Mouse (Mus musculus) WW6 (cell line): ENCODE data around the gene Tenm3.

Experiments used
- DNase-seq: peaks from one replicate; pipeline ENCODE4 v3.0.0-alpha.2; 2013; ENCODE audit warnings: low read depth, low spot score

Gene Tenm3

GRCm38 (mm10) chr8:48579732-48580131, 264.0 kb downstream of the Tenm3 start:
- DNase-seq: no peak

- DNase-seq: no peak
These were observed 264.6 kb downstream of the Tenm3 start for GRCm38 (mm10) chr8:48579144-48579543.

- no peak for DNase-seq
These were observed 270.8 kb downstream of the Tenm3 start for GRCm38 (mm10) chr8:48572941-48573340.

DNA sequence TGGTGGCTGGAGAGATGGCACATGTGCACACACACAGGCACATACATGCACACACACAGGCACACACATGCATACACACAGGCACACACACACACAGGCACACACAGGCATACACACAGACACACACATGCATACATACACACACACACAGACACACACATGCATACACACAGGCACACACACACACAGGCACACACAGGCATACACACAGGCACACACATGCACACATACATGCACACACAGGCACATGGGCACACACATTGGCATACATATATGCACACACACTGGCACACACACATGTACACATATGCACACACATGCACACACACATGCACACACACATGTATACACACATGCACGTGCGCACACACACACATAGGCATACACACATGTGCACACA, 271.4 kb downstream of the Tenm3 start:
- DNase-seq: no peak

- no peak for DNase-seq
These were observed 275.1 kb downstream of the Tenm3 start for GRCm38 (mm10) chr8:48568608-48569007.

DNA sequence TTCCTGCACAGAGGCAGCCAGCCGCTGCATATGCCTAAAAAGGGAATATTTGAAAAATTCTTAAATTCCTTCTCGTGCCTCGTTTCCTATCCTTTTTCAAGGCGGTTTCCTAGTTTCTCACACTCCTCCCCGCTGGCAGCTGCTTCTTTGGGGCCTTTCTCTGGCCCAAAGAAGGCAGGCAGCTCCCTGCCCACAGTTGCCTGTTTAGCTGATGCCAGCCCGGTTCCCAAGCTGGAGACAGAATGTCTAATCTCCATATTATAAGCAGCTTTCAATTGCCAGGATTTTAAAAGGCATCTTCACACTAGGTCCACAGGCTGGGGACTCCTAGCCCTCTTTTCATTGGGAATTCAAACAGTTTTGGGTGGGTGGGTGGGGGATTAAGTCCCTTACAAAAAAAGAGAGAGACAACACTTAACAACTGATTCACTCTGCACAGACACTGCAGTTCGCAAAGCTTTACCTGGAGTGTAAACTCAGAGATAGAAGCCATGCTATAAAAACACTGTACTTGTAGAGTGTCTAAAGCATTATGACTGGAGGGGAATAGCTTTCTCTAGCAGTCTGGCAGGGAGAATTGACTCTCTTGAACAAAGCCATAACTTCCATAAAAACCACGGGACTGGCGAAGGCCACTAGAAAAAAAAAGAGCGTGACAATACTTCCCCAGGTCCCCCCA, 275.7 kb downstream of the Tenm3 start:
- DNase-seq: no peak

GRCm38 (mm10) chr8:48560227-48560626, 283.5 kb downstream of the Tenm3 start:
- no peak for DNase-seq

DNA sequence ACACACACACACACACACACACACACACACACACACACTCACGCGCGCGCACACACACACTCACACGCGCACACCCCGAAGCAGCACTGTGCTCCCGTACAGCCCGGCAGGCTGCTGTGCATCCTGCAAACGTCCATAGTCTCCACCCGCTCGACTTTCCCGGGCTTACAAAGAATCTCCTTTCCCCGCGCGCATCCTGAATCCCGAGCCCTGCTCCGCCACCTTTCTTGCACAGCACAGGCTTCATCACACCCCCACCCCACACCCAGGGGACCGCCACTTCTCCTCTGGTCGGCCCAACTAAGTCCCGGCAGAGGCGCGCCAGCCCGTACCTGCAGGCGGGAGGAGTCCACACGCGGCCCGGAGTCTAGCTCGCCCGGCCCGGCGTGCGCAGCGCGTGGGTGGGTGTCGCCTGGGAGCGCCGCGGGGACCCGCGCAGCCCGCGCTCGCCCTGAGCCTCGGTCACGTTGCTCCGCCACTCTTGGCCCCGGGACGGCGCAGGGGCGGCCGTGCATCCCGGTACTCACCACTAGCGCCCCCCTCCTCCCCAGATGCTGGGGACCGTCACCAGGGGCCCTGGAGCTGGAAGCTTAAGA, 288.1 kb downstream of the Tenm3 start:
- peak; percentile 58 for DNase-seq

DNA sequence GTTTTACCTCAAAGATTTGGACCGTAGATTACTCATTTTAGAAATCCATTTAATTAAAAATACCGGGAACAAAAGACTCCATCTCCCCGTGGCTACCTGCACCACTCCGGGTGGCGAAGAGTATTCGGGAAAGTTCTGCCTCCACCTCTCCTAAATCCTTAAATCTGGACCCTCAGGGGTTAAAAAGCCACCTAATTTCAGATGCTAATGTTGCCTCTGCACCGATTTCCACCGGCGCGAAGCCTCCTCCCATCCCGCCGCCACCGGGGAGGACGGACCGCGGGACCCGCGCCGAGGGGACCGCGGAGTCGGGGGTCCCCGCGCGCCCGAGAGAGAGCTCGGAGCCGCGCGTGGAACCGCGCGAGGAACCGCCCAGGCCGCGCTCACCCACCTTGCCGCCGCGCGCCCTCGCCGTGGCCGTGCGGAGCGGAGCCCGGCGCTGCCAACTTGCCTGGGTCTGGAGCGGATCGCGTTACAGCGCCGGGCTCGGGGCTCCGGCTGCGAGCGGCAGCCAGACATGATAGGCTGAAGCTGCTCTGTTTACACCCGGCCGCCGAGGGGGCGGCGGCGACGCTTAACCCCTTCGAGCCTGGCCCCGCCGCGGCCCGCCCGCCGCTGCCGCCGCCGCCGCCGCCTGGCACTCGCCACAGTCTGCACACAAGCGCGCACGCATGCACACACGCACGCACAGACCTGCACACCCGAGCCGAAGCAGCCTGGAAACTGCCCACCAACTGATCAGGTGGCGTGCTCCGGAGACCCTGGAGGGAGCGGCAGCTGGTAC, 288.8 kb downstream of the Tenm3 start:
- DNase-seq: peak; percentile 79

GRCm38 (mm10) chr8:48553791-48554288, 289.9 kb downstream of the Tenm3 start:
- DNase-seq: no peak

DNA sequence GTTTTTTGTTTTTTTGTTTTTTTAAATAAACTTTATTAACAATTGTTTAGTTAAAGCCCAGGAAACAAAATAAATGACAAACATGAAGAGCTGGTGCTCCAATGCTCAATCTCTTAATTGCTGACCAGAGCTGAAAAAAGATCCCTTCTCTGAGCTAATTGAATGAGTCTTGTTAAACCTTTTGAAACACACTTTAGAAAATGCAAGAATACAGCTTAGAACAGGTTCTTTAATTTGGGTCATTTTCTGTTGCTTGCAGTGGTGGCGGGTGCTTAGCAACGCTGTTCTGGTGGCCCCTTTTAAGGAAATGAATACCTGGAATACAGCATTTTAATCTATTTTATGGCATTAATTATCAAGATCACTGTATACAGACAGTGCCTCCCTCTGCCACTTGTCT, 291.4 kb downstream of the Tenm3 start:
- DNase-seq: no peak

GRCm38 (mm10) chr8:48551370-48551769, 292.4 kb downstream of the Tenm3 start:
- DNase-seq: no peak

DNA sequence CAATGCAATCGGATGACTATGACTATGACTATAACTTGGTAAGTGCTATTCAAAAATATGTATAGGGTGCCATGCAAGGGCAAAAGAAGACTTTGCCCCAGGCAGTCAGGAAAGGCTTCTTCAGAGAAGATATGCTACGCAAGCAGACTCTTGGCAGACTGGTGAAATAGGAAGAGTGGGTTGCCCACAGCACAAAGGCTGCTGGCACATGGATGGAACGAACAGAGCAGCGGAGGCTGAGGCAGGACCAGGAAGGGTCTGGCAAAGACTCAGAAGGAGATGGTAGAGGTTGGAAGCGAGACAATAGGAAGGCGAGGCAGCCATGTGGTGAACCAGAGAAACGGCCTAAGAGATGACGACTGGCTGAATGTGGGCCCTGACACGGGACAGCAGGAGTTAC, 294.8 kb downstream of the Tenm3 start:
- DNase-seq: no peak

GRCm38 (mm10) chr8:48545631-48546030, 298.1 kb downstream of the Tenm3 start:
- DNase-seq: no peak

DNA sequence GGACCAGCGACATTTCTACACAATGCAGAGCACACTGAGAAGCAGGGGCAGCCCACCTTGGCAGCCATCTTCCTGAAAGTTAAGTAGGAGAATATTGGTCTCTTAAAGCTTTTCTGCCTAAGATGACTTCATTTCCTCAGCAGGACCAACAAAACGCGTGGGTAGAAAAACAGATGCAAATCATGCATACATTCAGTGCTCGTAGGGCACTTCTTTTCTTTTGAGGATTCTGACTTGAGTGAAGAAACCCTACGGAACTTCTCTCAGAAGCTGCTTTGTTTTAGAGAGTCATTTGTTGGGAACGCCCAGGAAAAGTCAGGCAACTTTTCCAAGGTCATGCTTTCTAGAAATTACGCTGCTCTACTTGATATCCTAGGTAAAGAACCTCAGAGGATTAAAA, 298.9 kb downstream of the Tenm3 start:
- DNase-seq: no peak

- DNase-seq: no peak
These were observed 301.6 kb downstream of the Tenm3 start for GRCm38 (mm10) chr8:48542141-48542540.

- no peak for DNase-seq
These were observed 302.9 kb downstream of the Tenm3 start for GRCm38 (mm10) chr8:48540894-48541293.

GRCm38 (mm10) chr8:48535833-48536232, 307.9 kb downstream of the Tenm3 start:
- DNase-seq: no peak

GRCm38 (mm10) chr8:48531795-48532194, 312.0 kb downstream of the Tenm3 start:
- DNase-seq: no peak

GRCm38 (mm10) chr8:48530916-48531570, 312.7 kb downstream of the Tenm3 start:
- no peak for DNase-seq

- no peak for DNase-seq
These were observed 316.3 kb downstream of the Tenm3 start for GRCm38 (mm10) chr8:48527418-48527817.

- DNase-seq: no peak
These were observed 321.1 kb downstream of the Tenm3 start for GRCm38 (mm10) chr8:48522536-48523123.
